Mouse (Mus musculus): ENCODE measurements at regions not wholly inside any gene's neighbourhood (a gene's known extent, or its start where the extent isn't known, plus 50 kb on each side); places are given as distances from the start of the nearest gene placed in this dataset.
"Not testable (repeated sequence)": the region's sequence is repeated elsewhere in the genome, so short reads cannot be mapped to it uniquely, and the experiment has no call there.

- no peaks in the 10 kb centered on the region for H3K4me1 ChIP-seq (ENCODE audit: insufficient read depth)
- H3K9ac ChIP-seq: no peak overlapping the region
- H3K27me3 ChIP-seq (ENCODE audit: insufficient read depth, low read length): no peaks in the 10 kb centered on the region
- no peaks in the 10 kb centered on the region for H3K36me3 ChIP-seq (ENCODE audit: insufficient read depth)
- no peak overlapping the region for H3K27ac ChIP-seq (ENCODE audit: low read depth, low read length)
- no peaks in the 10 kb centered on the region for H3K9me3 ChIP-seq (ENCODE audit: low read length)
- no peak overlapping the region for H3K4me3 ChIP-seq (ENCODE audit: low read depth, low read length)
- peak; percentile 93 for TF ChIP-seq CTCF (IDR thresholded peaks at IDR 0.05; ENCODE audit: low read depth)
- WGBS: 19% methylated on average over 12 of the region's 12 CpGs
- H3K4me2 ChIP-seq (ENCODE audit: low read depth): no peak overlapping the region
- DNase-seq (peak; percentile 91), ATAC-seq (peak; percentile 74)
Measured at GRCm38 (mm10) chr8:37063764-37064331, 70.4 kb downstream of the AI429214 start.

- DNase-seq (peak; percentile 33), ATAC-seq (no peak)
- no peaks in the 10 kb centered on the region for H3K9me3 ChIP-seq (ENCODE audit: low read length)
- no peaks in the 10 kb centered on the region for H3K4me1 ChIP-seq (ENCODE audit: insufficient read depth)
- no peak overlapping the region for H3K27ac ChIP-seq (ENCODE audit: low read depth, low read length)
- H3K4me3 ChIP-seq (ENCODE audit: low read depth, low read length): no peak overlapping the region
- H3K4me2 ChIP-seq (ENCODE audit: low read depth): no peak overlapping the region
- no peak overlapping the region for H3K9ac ChIP-seq
- H3K27me3 ChIP-seq (ENCODE audit: insufficient read depth, low read length): no peaks in the 10 kb centered on the region
- peak; percentile 60 for TF ChIP-seq CTCF (IDR thresholded peaks at IDR 0.05; ENCODE audit: low read depth)
- WGBS: 30% methylated on average over 2 of the region's 2 CpGs
- H3K36me3 ChIP-seq (ENCODE audit: insufficient read depth): no peaks in the 10 kb centered on the region
Measured at GRCm38 (mm10) chr8:37072905-37073304, 79.5 kb downstream of the AI429214 start.

GRCm38 (mm10) chr8:37099727-37100126, 106.3 kb downstream of the AI429214 start:
- ATAC-seq (no peak), DNase-seq (no peak)
- Histone ChIP-seq H3K36me3 (ENCODE audit: insufficient read depth) (no peaks in the 10 kb centered on the region), H3K9ac (no peak overlapping the region), H3K9me3 (ENCODE audit: low read length) (no peaks in the 10 kb centered on the region), H3K27ac (ENCODE audit: low read depth, low read length) (no peak overlapping the region), H3K4me2 (ENCODE audit: low read depth) (no peak overlapping the region), H3K27me3 (ENCODE audit: insufficient read depth, low read length) (no peaks in the 10 kb centered on the region), H3K4me3 (ENCODE audit: low read depth, low read length) (no peak overlapping the region), H3K4me1 (ENCODE audit: insufficient read depth) (no peaks in the 10 kb centered on the region)
- no peak for TF ChIP-seq CTCF (IDR thresholded peaks at IDR 0.05; ENCODE audit: low read depth)
- 74% methylated on average over 2 of the region's 2 CpGs for WGBS

DNA sequence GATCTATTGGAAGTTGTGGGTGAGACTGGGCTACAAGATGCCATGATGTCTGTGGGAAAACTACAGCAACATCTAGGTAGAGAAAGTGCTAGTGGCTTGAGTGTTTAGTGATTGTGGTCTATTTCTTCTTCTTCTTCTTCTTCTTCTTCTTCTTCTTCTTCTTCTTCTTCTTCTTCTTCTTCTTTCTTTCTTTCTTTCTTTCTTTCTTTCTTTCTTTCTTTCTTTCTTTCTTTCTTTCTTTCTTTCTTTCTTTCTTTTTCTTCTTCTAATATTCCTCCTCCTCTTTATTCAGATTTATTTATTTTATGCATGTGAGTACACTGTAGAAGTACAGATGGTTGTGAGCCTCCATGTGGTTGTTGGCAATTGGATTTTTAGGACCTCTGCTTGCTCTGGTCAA, 119.0 kb downstream of the AI429214 start:
- ATAC-seq; H3K9me3 ChIP-seq (ENCODE audit: low read length); H3K9ac ChIP-seq; H3K27me3 ChIP-seq (ENCODE audit: insufficient read depth, low read length); H3K4me3 ChIP-seq (ENCODE audit: low read depth, low read length); DNase-seq; H3K36me3 ChIP-seq (ENCODE audit: insufficient read depth); H3K4me1 ChIP-seq (ENCODE audit: insufficient read depth); H3K27ac ChIP-seq (ENCODE audit: low read depth, low read length); H3K4me2 ChIP-seq (ENCODE audit: low read depth): not testable (repeated sequence)

GRCm38 (mm10) chr8:37125834-37126233, 132.4 kb downstream of the AI429214 start:
- no peak overlapping the region for H3K4me2 ChIP-seq (ENCODE audit: low read depth)
- H3K9ac ChIP-seq: no peak overlapping the region
- no peaks in the 10 kb centered on the region for H3K4me1 ChIP-seq (ENCODE audit: insufficient read depth)
- DNase-seq (no peak), ATAC-seq (no peak)
- no peak for TF ChIP-seq CTCF (IDR thresholded peaks at IDR 0.05; ENCODE audit: low read depth)
- H3K4me3 ChIP-seq (ENCODE audit: low read depth, low read length): no peak overlapping the region
- H3K27ac ChIP-seq (ENCODE audit: low read depth, low read length): no peak overlapping the region
- no peaks in the 10 kb centered on the region for H3K9me3 ChIP-seq (ENCODE audit: low read length)
- no peaks in the 10 kb centered on the region for H3K27me3 ChIP-seq (ENCODE audit: insufficient read depth, low read length)
- no peaks in the 10 kb centered on the region for H3K36me3 ChIP-seq (ENCODE audit: insufficient read depth)

DNA sequence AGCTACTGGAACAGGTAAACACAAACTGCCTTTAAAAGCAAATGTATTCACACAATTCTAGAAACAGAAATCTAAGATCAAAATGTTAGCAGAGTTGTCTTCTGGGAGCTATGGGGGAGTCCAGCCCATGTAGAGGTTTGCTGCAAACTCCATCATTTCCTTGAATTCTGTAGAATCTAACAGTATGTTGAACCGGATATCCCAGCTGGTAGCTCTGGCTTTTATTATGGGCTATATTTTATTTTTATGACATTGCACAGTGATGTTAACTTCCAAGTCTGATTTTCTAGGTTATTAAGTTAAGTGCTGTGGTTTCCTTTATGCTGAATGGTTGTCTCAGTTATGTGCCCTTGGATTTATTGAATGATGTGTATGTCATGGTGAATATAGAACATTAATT, 136.3 kb downstream of the AI429214 start:
- no peak for TF ChIP-seq CTCF (IDR thresholded peaks at IDR 0.05; ENCODE audit: low read depth)
- Histone ChIP-seq H3K4me2 (ENCODE audit: low read depth) (no peak overlapping the region), H3K9me3 (ENCODE audit: low read length) (no peaks in the 10 kb centered on the region), H3K27ac (ENCODE audit: low read depth, low read length) (no peak overlapping the region), H3K4me1 (ENCODE audit: insufficient read depth) (no peaks in the 10 kb centered on the region), H3K4me3 (ENCODE audit: low read depth, low read length) (no peak overlapping the region), H3K36me3 (ENCODE audit: insufficient read depth) (no peaks in the 10 kb centered on the region), H3K27me3 (ENCODE audit: insufficient read depth, low read length) (no peaks in the 10 kb centered on the region), H3K9ac (no peak overlapping the region)
- ATAC-seq (no peak), DNase-seq (no peak)
- WGBS: 90% methylated on average over 1 of the region's 1 CpGs

DNA sequence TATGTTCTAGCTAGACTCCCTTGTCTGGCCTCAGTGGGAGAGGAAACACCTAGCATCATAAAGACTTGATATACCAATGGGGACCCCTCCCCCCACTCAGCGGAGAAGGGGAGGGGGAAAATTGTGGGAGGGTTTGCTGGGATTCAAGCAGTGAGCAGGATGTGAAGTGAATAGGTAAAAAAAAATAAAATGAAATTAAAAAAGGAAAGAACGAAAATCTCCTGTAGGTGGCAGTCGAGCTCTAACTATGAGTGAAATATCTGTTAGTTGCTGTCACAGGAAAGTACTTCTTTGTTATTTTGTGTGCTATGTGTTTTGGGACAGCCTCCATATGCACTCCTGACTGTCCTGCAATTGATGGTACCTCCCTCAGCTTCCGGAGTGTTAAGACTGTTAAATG, 138.6 kb downstream of the AI429214 start:
- ATAC-seq (peak; percentile 29; the same call in 1 of the 2 replicates), DNase-seq (peak; percentile 71)
- H3K36me3 ChIP-seq (ENCODE audit: insufficient read depth): no peaks in the 10 kb centered on the region
- TF ChIP-seq CTCF (IDR thresholded peaks at IDR 0.05; ENCODE audit: low read depth): peak; percentile 66
- H3K4me3 ChIP-seq (ENCODE audit: low read depth, low read length): no peak overlapping the region
- H3K4me1 ChIP-seq (ENCODE audit: insufficient read depth): no peaks in the 10 kb centered on the region
- H3K9ac ChIP-seq: no peak overlapping the region
- H3K27ac ChIP-seq (ENCODE audit: low read depth, low read length): no peak overlapping the region
- 21% methylated on average over 4 of the region's 4 CpGs for WGBS
- no peaks in the 10 kb centered on the region for H3K9me3 ChIP-seq (ENCODE audit: low read length)
- H3K4me2 ChIP-seq (ENCODE audit: low read depth): no peak overlapping the region
- H3K27me3 ChIP-seq (ENCODE audit: insufficient read depth, low read length): no peaks in the 10 kb centered on the region

All from forebrain, postnatal 0 days (tissue).